Mouse (Mus musculus): Measurements from ENCODE around the gene Ank3. TPM values are rescaled to one million over a fixed set of nuclear protein-coding genes. Genes with fewer than 3 reads are reported as not detected.

Gene Ank3
- total and polyA plus RNA-seq, 2 experiments, result 2.9 to 31.0 TPM

- 40% methylated on average over 9 of the region's 9 CpGs for WGBS
- TF ChIP-seq POLR2A (IDR thresholded peaks at IDR 0.05; ENCODE audit: extremely low read depth, insufficient read depth, low read length) (no peak), CTCF (IDR thresholded peaks at IDR 0.05; ENCODE audit: low read depth, low read length) (no peak)
- H3K36me3 ChIP-seq (ENCODE audit: control insufficient read depth, insufficient read depth, low read length), result peaks cover 3% of the 10 kb centered on the region; the same call in 1 of the 2 replicates
- no peaks in the 10 kb centered on the region for H3K27me3 ChIP-seq (ENCODE audit: control insufficient read depth, insufficient read depth, low read length)
- no peaks in the 10 kb centered on the region for H3K79me2 ChIP-seq (ENCODE audit: control insufficient read depth, insufficient read depth, low read length)
- DNase-seq (ENCODE audit: extremely low read depth, low read depth, low spot score), result no peak
- no peak overlapping the region for H3K9ac ChIP-seq (ENCODE audit: low read depth, low read length)
- no peaks in the 10 kb centered on the region for H3K4me1 ChIP-seq (ENCODE audit: control insufficient read depth, insufficient read depth, low read length)
- H3K27ac ChIP-seq (replicated peaks; ENCODE audit: insufficient read depth, low read depth, low read length), result no peak overlapping the region
- no peak overlapping the region for H3K4me3 ChIP-seq (ENCODE audit: insufficient read depth, low read depth, low read length)
These were observed 556.2 kb downstream of the Ank3 start for GRCm38 (mm10) chr10:69954657-69955267.

- peak; percentile 31 for DNase-seq (ENCODE audit: extremely low read depth, low read depth, low spot score)
- Histone ChIP-seq H3K9ac (ENCODE audit: low read depth, low read length) (no peak overlapping the region), H3K79me2 (ENCODE audit: control insufficient read depth, insufficient read depth, low read length) (no peaks in the 10 kb centered on the region), H3K4me1 (ENCODE audit: control insufficient read depth, insufficient read depth, low read length) (no peaks in the 10 kb centered on the region; the same call in 1 of the 2 replicates), H3K36me3 (ENCODE audit: control insufficient read depth, insufficient read depth, low read length) (peaks cover 4% of the 10 kb centered on the region; the same call in 1 of the 2 replicates), H3K27me3 (ENCODE audit: control insufficient read depth, insufficient read depth, low read length) (no peaks in the 10 kb centered on the region), H3K4me3 (ENCODE audit: insufficient read depth, low read depth, low read length) (no peak overlapping the region), H3K27ac (replicated peaks; ENCODE audit: insufficient read depth, low read depth, low read length) (no peak overlapping the region)
- WGBS, result 75% methylated on average over 7 of the region's 7 CpGs
- no peak for TF ChIP-seq POLR2A (IDR thresholded peaks at IDR 0.05; ENCODE audit: extremely low read depth, insufficient read depth, low read length)
- no peak for TF ChIP-seq CTCF (IDR thresholded peaks at IDR 0.05; ENCODE audit: low read depth, low read length)
These were observed 563.7 kb downstream of the Ank3 start for GRCm38 (mm10) chr10:69962226-69962625.

GRCm38 (mm10) chr10:69962976-69963375 lies 564.4 kb downstream of the Ank3 start:
- Histone ChIP-seq H3K27ac (replicated peaks; ENCODE audit: insufficient read depth, low read depth, low read length) (no peak overlapping the region), H3K36me3 (ENCODE audit: control insufficient read depth, insufficient read depth, low read length) (0 out of 2 replicates have a peak, but pooled peaks cover 2% of the 10 kb centered on the region), H3K4me3 (ENCODE audit: insufficient read depth, low read depth, low read length) (no peak overlapping the region), H3K27me3 (ENCODE audit: control insufficient read depth, insufficient read depth, low read length) (no peaks in the 10 kb centered on the region), H3K4me1 (ENCODE audit: control insufficient read depth, insufficient read depth, low read length) (no peaks in the 10 kb centered on the region; the same call in 1 of the 2 replicates), H3K79me2 (ENCODE audit: control insufficient read depth, insufficient read depth, low read length) (no peaks in the 10 kb centered on the region), H3K9ac (ENCODE audit: low read depth, low read length) (no peak overlapping the region)
- DNase-seq (ENCODE audit: extremely low read depth, low read depth, low spot score), result no peak
- 90% methylated on average over 7 of the region's 7 CpGs for WGBS
- TF ChIP-seq POLR2A (IDR thresholded peaks at IDR 0.05; ENCODE audit: extremely low read depth, insufficient read depth, low read length) (no peak), CTCF (IDR thresholded peaks at IDR 0.05; ENCODE audit: low read depth, low read length) (no peak)

GRCm38 (mm10) chr10:69964611-69965010 lies 566.0 kb downstream of the Ank3 start:
- Histone ChIP-seq H3K4me3 (ENCODE audit: insufficient read depth, low read depth, low read length) (no peak overlapping the region), H3K79me2 (ENCODE audit: control insufficient read depth, insufficient read depth, low read length) (no peaks in the 10 kb centered on the region), H3K27me3 (ENCODE audit: control insufficient read depth, insufficient read depth, low read length) (no peaks in the 10 kb centered on the region), H3K27ac (replicated peaks; ENCODE audit: insufficient read depth, low read depth, low read length) (no peak overlapping the region), H3K36me3 (ENCODE audit: control insufficient read depth, insufficient read depth, low read length) (0 out of 2 replicates have a peak, but pooled peaks cover 2% of the 10 kb centered on the region), H3K9ac (ENCODE audit: low read depth, low read length) (no peak overlapping the region), H3K4me1 (ENCODE audit: control insufficient read depth, insufficient read depth, low read length) (no peaks in the 10 kb centered on the region; the same call in 1 of the 2 replicates)
- WGBS, result 3% methylated on average over 5 of the region's 5 CpGs
- peak; percentile 54 for DNase-seq (ENCODE audit: extremely low read depth, low read depth, low spot score)
- no peak for TF ChIP-seq POLR2A (IDR thresholded peaks at IDR 0.05; ENCODE audit: extremely low read depth, insufficient read depth, low read length)
- TF ChIP-seq CTCF (IDR thresholded peaks at IDR 0.05; ENCODE audit: low read depth, low read length), result peak; percentile 61

GRCm38 (mm10) chr10:69965085-69965484 lies 566.5 kb downstream of the Ank3 start:
- Histone ChIP-seq H3K4me1 (ENCODE audit: control insufficient read depth, insufficient read depth, low read length) (no peaks in the 10 kb centered on the region; the same call in 1 of the 2 replicates), H3K4me3 (ENCODE audit: insufficient read depth, low read depth, low read length) (no peak overlapping the region), H3K79me2 (ENCODE audit: control insufficient read depth, insufficient read depth, low read length) (no peaks in the 10 kb centered on the region), H3K27me3 (ENCODE audit: control insufficient read depth, insufficient read depth, low read length) (no peaks in the 10 kb centered on the region), H3K36me3 (ENCODE audit: control insufficient read depth, insufficient read depth, low read length) (no peaks in the 10 kb centered on the region), H3K9ac (ENCODE audit: low read depth, low read length) (no peak overlapping the region), H3K27ac (replicated peaks; ENCODE audit: insufficient read depth, low read depth, low read length) (no peak overlapping the region)
- no peak for DNase-seq (ENCODE audit: extremely low read depth, low read depth, low spot score)
- no peak for TF ChIP-seq CTCF (IDR thresholded peaks at IDR 0.05; ENCODE audit: low read depth, low read length)
- no peak for TF ChIP-seq POLR2A (IDR thresholded peaks at IDR 0.05; ENCODE audit: extremely low read depth, insufficient read depth, low read length)
- WGBS, result 87% methylated on average over 6 of the region's 6 CpGs

GRCm38 (mm10) chr10:69967994-69968393 lies 569.4 kb downstream of the Ank3 start:
- DNase-seq (ENCODE audit: extremely low read depth, low read depth, low spot score), result no peak
- WGBS, result 95% methylated on average over 3 of the region's 4 CpGs
- Histone ChIP-seq H3K9ac (ENCODE audit: low read depth, low read length) (no peak overlapping the region), H3K79me2 (ENCODE audit: control insufficient read depth, insufficient read depth, low read length) (no peaks in the 10 kb centered on the region), H3K4me3 (ENCODE audit: insufficient read depth, low read depth, low read length) (no peak overlapping the region), H3K36me3 (ENCODE audit: control insufficient read depth, insufficient read depth, low read length) (no peaks in the 10 kb centered on the region), H3K4me1 (ENCODE audit: control insufficient read depth, insufficient read depth, low read length) (no peaks in the 10 kb centered on the region; the same call in 1 of the 2 replicates), H3K27me3 (ENCODE audit: control insufficient read depth, insufficient read depth, low read length) (no peaks in the 10 kb centered on the region), H3K27ac (replicated peaks; ENCODE audit: insufficient read depth, low read depth, low read length) (no peak overlapping the region)
- no peak for TF ChIP-seq CTCF (IDR thresholded peaks at IDR 0.05; ENCODE audit: low read depth, low read length)
- no peak for TF ChIP-seq POLR2A (IDR thresholded peaks at IDR 0.05; ENCODE audit: extremely low read depth, insufficient read depth, low read length)

Data from liver, adult 2 months (tissue).